Mouse (Mus musculus) heart, adult 11 months (tissue): ENCODE results near the gene Plekha1.

Experiments used
- DNase-seq: peaks from one replicate; pipeline ENCODE4 v3.0.0; 2022

The Plekha1 gene

GRCm38 (mm10) chr7:130959868-130960267 lies 94.3 kb downstream of the Plekha1 start:
- peak; percentile 98 for DNase-seq

DNA sequence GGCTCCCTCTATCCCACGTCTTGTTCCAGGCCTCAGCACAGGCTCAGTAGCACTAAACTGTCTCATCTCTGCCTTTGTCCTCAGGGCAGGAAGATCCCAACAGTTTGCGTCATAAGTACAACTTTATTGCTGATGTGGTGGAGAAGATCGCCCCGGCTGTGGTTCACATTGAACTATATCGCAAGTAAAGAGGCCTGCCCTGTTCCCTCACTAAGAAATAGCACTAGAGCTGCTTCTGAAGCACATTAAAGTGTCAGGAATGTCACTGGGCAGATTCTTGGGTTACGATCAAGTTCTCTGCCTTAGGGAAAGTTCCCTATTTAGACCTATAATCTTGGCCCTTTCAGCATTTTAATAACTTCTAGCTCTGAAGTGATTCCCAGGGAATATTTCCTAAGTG lies 95.9 kb downstream of the Plekha1 start:
- DNase-seq: no peak
